Mouse (Mus musculus) limb, embryonic 12.5 days (tissue): Measurements from ENCODE around the gene Mnat1. TPM values are rescaled to one million over a fixed set of nuclear protein-coding genes. Genes with fewer than 3 reads are reported as not detected.
"Not testable (repeated sequence)": the region's sequence is repeated elsewhere in the genome, so short reads cannot be mapped to it uniquely, and the experiment has no call there.

Source experiments
- ATAC-seq: fragments of 200-750 bp; cut with Nextera tagmentation; 2 replicates; pipeline ENCODE4 v1.8.0; 2017; ENCODE audit warnings: low read depth, moderate TSS enrichment; ENCODE audit not compliant: insufficient number of reproducible peaks, insufficient read depth, low FRiP score, low TSS enrichment
- H3K27ac ChIP-seq: fragments of 300-500 bp; sonication (generic); 2 replicates; pipeline ENCODE4 v1.5.1; 2016; ENCODE audit warnings: mild to moderate bottlenecking, moderate library complexity
- H3K27me3 ChIP-seq: fragments of 300-500 bp; sonication (generic); 2 replicates; pipeline ENCODE4 v1.6.1; 2016; ENCODE audit warnings: mild to moderate bottlenecking, moderate library complexity
- H3K36me3 ChIP-seq: fragments of 300-500 bp; sonication (generic); 2 replicates; pipeline ENCODE4 v1.6.1; 2016; ENCODE audit warnings: mild to moderate bottlenecking, moderate library complexity
- H3K4me1 ChIP-seq: fragments of 300-500 bp; sonication (generic); replicated peaks from 2 replicates; pipeline ENCODE4 v1.6.1; 2016
- H3K4me2 ChIP-seq: fragments of 300-500 bp; sonication (generic); 2 replicates; pipeline ENCODE4 v1.6.1; 2016; ENCODE audit warnings: mild to moderate bottlenecking, moderate library complexity
- H3K4me3 ChIP-seq: fragments of 300-500 bp; sonication (generic); replicated peaks from 2 replicates; pipeline ENCODE4 v1.5.1; 2016; ENCODE audit warnings: mild to moderate bottlenecking
- H3K9ac ChIP-seq: fragments of 300-500 bp; sonication (generic); replicated peaks from 2 replicates; pipeline ENCODE4 v1.6.1; 2016; ENCODE audit warnings: mild to moderate bottlenecking, moderate library complexity
- H3K9me3 ChIP-seq: fragments of 300-500 bp; sonication (generic); 2 replicates; pipeline ENCODE4 v1.6.1; 2016; ENCODE audit warnings: mild to moderate bottlenecking, moderate library complexity
- WGBS: fragments of 180-500 bp; shearing (Covaris S2); methylation state at CpG from one replicate; pipeline ENCODE4 v1.1.7; 2016; 5-methylcytosine and 5-hydroxymethylcytosine counted together
- polyA plus RNA-seq: library from polyadenylated mRNA; unstranded; fragments of >200 nt; fragmentation: Nextera tagmentation; extraction: Ambion mirVana; gene quantifications from 2 replicates; pipeline ENCODE4 v1.2.1, GENCODE M21; 2016

Gene Mnat1
- polyA plus RNA-seq, 1 experiment from 2014 or later, result 40.7 TPM

- H3K9ac ChIP-seq, result no peak overlapping the region
- no peak overlapping the region for H3K27ac ChIP-seq
- H3K9me3 ChIP-seq, result no peaks in the 10 kb centered on the region
- WGBS, result 32% methylated on average over 3 of the region's 3 CpGs
- no peaks in the 10 kb centered on the region for H3K27me3 ChIP-seq
- H3K4me2 ChIP-seq, result no peak overlapping the region
- H3K36me3 ChIP-seq, result peaks cover 15% of the 10 kb centered on the region; the same call in 1 of the 2 replicates
- H3K4me3 ChIP-seq, result no peak overlapping the region
- ATAC-seq, result no peak
- H3K4me1 ChIP-seq, result peaks cover 7% of the 10 kb centered on the region; the same call in 1 of the 2 replicates
These were observed 23.7 kb downstream of the Mnat1 start for GRCm38 (mm10) chr12:73147236-73147635.

DNA sequence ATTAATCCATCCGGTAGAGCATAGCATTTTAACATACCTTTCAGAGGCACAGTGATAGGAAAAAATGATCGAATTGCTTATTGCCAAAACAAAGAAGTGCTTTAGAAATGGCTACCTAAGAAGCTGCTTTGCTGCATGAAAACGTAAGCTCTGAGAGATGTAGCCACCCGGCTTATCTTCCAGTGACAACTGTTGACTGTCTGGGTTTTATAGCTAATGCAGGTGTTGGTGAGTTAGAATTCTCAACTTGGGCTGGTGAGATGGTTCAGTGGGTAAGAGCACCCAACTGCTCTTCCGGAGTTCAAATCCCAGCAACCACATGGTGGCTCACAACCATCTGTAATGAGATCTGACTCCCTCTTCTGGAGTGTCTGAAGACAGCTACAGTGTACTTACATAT lies 27.5 kb downstream of the Mnat1 start:
- not testable (repeated sequence) for H3K4me3 ChIP-seq, H3K36me3 ChIP-seq, H3K27me3 ChIP-seq, H3K4me2 ChIP-seq, ATAC-seq, H3K27ac ChIP-seq, H3K9ac ChIP-seq, H3K9me3 ChIP-seq
- peaks cover 12% of the 10 kb centered on the region for H3K4me1 ChIP-seq
- 81% methylated on average over 5 of the region's 5 CpGs for WGBS

DNA sequence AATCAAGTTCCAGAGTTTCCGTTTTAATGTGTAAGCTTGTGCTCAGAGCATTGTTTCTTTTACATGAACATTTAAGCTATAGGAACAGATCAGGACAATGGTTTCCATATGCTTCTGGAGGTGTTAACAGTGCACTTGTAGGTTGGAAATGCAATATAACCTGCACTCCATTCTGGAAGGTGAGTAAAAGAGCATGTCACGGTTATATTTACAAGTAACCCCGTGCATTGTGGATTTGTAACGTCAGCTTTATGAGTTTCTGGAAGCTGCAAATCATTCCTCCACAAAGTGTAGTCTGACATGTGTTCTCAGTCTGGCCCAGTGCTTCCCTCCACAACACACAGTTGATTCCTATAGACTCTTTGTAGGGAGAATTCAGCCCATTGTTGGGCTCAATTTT lies 30.6 kb downstream of the Mnat1 start:
- ATAC-seq, result peak; percentile 52
- H3K27me3 ChIP-seq, result no peaks in the 10 kb centered on the region
- H3K36me3 ChIP-seq, result no peaks in the 10 kb centered on the region
- no peaks in the 10 kb centered on the region for H3K9me3 ChIP-seq
- H3K27ac ChIP-seq, result peak overlapping the region; percentile 25; the same call in 1 of the 2 replicates
- peaks cover 9% of the 10 kb centered on the region for H3K4me1 ChIP-seq
- no peak overlapping the region for H3K4me2 ChIP-seq
- no peak overlapping the region for H3K9ac ChIP-seq
- no peak overlapping the region for H3K4me3 ChIP-seq
- 19% methylated on average over 4 of the region's 4 CpGs for WGBS

GRCm38 (mm10) chr12:73160341-73160740 lies 36.8 kb downstream of the Mnat1 start:
- no peak overlapping the region for H3K4me2 ChIP-seq
- WGBS, result 64% methylated on average over 4 of the region's 4 CpGs
- no peak overlapping the region for H3K9ac ChIP-seq
- no peak overlapping the region for H3K4me3 ChIP-seq
- H3K27me3 ChIP-seq, result no peaks in the 10 kb centered on the region
- no peak for ATAC-seq
- H3K4me1 ChIP-seq, result no peaks in the 10 kb centered on the region; the same call in 1 of the 2 replicates
- H3K36me3 ChIP-seq, result no peaks in the 10 kb centered on the region
- peaks cover under 1% of the 10 kb centered on the region; the same call in 1 of the 2 replicates for H3K9me3 ChIP-seq
- H3K27ac ChIP-seq, result no peak overlapping the region

- WGBS, result 87% methylated on average over 13 of the region's 13 CpGs
- no peaks in the 10 kb centered on the region for H3K36me3 ChIP-seq
- H3K9ac ChIP-seq, result no peak overlapping the region
- peaks cover 7% of the 10 kb centered on the region; the same call in 1 of the 2 replicates for H3K9me3 ChIP-seq
- no peak overlapping the region for H3K27ac ChIP-seq
- ATAC-seq, result no peak
- no peak overlapping the region for H3K4me3 ChIP-seq
- no peaks in the 10 kb centered on the region for H3K27me3 ChIP-seq
- no peaks in the 10 kb centered on the region; the same call in 1 of the 2 replicates for H3K4me1 ChIP-seq
- no peak overlapping the region for H3K4me2 ChIP-seq
These were observed 39.1 kb downstream of the Mnat1 start for GRCm38 (mm10) chr12:73162408-73163181.

DNA sequence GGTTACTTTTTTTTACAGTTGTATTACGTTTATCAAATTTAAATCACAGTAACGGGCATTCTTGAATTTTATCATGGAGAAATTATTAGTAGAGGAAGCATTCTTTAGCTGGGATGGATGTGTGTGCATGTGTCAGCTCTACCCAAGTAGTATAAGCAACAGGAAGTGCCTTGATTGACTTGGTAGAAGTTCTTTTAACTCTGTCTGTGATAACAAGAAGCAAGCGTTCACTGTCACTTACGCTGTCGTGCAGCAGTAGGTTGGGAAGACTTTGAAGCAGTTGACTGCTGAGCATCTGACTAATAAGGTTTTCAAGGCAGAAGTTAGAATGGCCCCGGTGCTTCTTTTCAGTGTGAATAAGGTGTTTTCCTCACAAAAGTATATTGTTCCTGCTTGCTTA lies 47.3 kb downstream of the Mnat1 start:
- H3K4me3 ChIP-seq, result no peak overlapping the region
- H3K4me2 ChIP-seq, result no peak overlapping the region
- no peak overlapping the region for H3K9ac ChIP-seq
- H3K9me3 ChIP-seq, result peaks cover 2% of the 10 kb centered on the region; the same call in 1 of the 2 replicates
- no peak for ATAC-seq
- H3K27ac ChIP-seq, result no peak overlapping the region
- no peaks in the 10 kb centered on the region for H3K4me1 ChIP-seq
- no peaks in the 10 kb centered on the region for H3K27me3 ChIP-seq
- 81% methylated on average over 6 of the region's 6 CpGs for whole genome bisulfite sequencing
- H3K36me3 ChIP-seq, result peaks cover 16% of the 10 kb centered on the region

GRCm38 (mm10) chr12:73183896-73184295 lies 60.4 kb downstream of the Mnat1 start:
- Histone ChIP-seq H3K4me3 (no peak overlapping the region), H3K36me3 (peaks cover 25% of the 10 kb centered on the region), H3K9ac (no peak overlapping the region), H3K4me2 (no peak overlapping the region), H3K9me3 (no peaks in the 10 kb centered on the region), H3K4me1 (peaks cover 8% of the 10 kb centered on the region), H3K27me3 (no peaks in the 10 kb centered on the region), H3K27ac (0 out of 2 replicates have a peak overlapping the region, but pooled peaks have one; percentile 7)
- ATAC-seq, result no peak
- WGBS, result 51% methylated on average over 8 of the region's 8 CpGs

GRCm38 (mm10) chr12:73197363-73197762 lies 73.8 kb downstream of the Mnat1 start:
- no peak overlapping the region for H3K9ac ChIP-seq
- no peaks in the 10 kb centered on the region for H3K9me3 ChIP-seq
- no peaks in the 10 kb centered on the region for H3K27me3 ChIP-seq
- H3K4me2 ChIP-seq, result no peak overlapping the region
- ATAC-seq, result no peak
- H3K27ac ChIP-seq, result no peak overlapping the region
- H3K4me3 ChIP-seq, result no peak overlapping the region
- peaks cover 8% of the 10 kb centered on the region; the same call in 1 of the 2 replicates for H3K4me1 ChIP-seq
- 90% methylated on average over 6 of the region's 6 CpGs for whole genome bisulfite sequencing
- H3K36me3 ChIP-seq, result no peaks in the 10 kb centered on the region

DNA sequence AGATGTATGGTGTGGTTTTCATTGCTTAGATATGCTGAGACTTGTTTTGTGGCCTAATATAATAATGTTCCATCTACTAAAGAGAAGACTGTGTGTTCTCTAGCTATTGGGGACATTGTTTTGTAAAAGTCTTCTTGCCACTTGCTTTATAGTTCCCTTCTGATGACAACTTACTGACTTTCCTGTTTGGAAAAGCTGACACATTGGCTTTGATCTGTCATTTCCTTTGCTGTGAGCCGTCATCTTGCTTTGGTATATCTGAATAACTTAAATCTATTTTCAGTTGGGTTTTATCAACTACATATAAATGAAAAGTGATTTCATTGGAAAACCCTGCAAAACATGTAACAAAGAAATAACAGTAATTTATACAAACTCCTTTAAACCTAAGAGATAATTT lies 74.9 kb downstream of the Mnat1 start:
- Histone ChIP-seq H3K9me3 (no peaks in the 10 kb centered on the region), H3K27me3 (no peaks in the 10 kb centered on the region), H3K36me3 (no peaks in the 10 kb centered on the region), H3K27ac (no peak overlapping the region), H3K4me1 (peaks cover 8% of the 10 kb centered on the region; the same call in 1 of the 2 replicates), H3K9ac (no peak overlapping the region), H3K4me2 (no peak overlapping the region), H3K4me3 (no peak overlapping the region)
- 69% methylated on average over 1 of the region's 1 CpGs for WGBS
- ATAC-seq, result no peak

- ATAC-seq, result no peak
- no peak overlapping the region for H3K4me3 ChIP-seq
- no peaks in the 10 kb centered on the region for H3K27me3 ChIP-seq
- no peaks in the 10 kb centered on the region for H3K9me3 ChIP-seq
- no peak overlapping the region for H3K4me2 ChIP-seq
- H3K4me1 ChIP-seq, result peaks cover 8% of the 10 kb centered on the region; the same call in 1 of the 2 replicates
- H3K27ac ChIP-seq, result no peak overlapping the region
- no peak overlapping the region for H3K9ac ChIP-seq
- no peaks in the 10 kb centered on the region for H3K36me3 ChIP-seq
- WGBS, result 36% methylated on average over 7 of the region's 7 CpGs
These were observed 75.9 kb downstream of the Mnat1 start for GRCm38 (mm10) chr12:73199375-73199774.

DNA sequence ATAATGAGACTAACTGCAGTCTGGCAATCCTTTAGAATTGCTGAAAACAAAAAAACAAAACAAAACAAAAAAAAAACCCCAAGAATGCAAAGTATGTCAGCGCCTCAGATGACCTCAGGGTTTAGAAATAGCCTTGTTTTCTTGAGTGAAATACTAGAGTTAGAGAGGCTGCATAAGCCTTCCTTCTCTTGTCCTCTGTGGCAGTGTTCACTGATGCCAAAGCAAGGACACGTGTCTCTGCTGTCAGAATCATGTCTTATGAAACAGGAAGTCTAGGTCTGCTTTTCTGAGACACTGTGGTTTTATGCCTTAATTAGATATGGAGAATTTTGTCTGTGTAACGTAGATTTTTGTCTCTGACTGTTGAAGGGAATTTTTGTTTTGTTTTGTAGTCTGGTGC lies 78.1 kb downstream of the Mnat1 start:
- Histone ChIP-seq H3K4me1 (peaks cover 23% of the 10 kb centered on the region), H3K36me3 (no peaks in the 10 kb centered on the region), H3K9ac (no peak overlapping the region), H3K9me3 (no peaks in the 10 kb centered on the region), H3K27ac (no peak overlapping the region), H3K27me3 (no peaks in the 10 kb centered on the region), H3K4me2 (no peak overlapping the region), H3K4me3 (no peak overlapping the region)
- ATAC-seq, result no peak
- WGBS, result 54% methylated on average over 3 of the region's 3 CpGs
